Mouse (Mus musculus): Measurements from ENCODE around the gene Ccdc89.

GRCm38 (mm10) chr7:90457517-90457916 lies 31.1 kb downstream of the Ccdc89 start:
- TF ChIP-seq POLR2A (IDR thresholded peaks at IDR 0.05; ENCODE audit: low read depth, low read length) (no peak), CTCF (IDR thresholded peaks at IDR 0.05; ENCODE audit: extremely low read depth, insufficient read length, insufficient replicate concordance, low read depth, low read length) (0 out of 2 replicates have a peak, but pooled peaks have one; percentile 3)

All from small intestine, adult 2 months (tissue).